Mouse (Mus musculus): ENCODE data around the gene Stfa2.
"Not testable (repeated sequence)": the region's sequence is repeated elsewhere in the genome, so short reads cannot be mapped to it uniquely, and the experiment has no call there.

Stfa2 gene

DNA sequence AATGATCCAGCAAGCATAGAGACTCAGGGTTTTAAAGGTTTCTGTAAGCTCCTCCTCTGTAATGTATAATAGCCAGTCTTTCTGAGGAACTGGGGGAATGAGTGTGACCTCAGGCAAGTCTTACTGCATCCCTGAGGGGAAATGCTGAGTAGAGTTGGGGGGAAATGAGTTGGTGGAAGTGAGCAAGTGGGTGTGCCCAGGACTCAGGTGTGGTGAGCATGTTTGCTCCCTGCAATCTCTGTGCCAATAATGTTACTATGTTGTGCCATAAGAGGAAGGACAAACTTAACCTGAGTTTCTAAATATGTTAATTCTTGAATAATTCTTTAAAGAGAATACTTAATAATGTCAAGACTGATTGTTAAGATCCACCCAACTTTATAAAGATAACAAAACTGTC is at the start of gene Stfa2:
Stfa2 (minus strand) TSS at position 101 of the 400 bp plus-strand sequence.
- no peak for DNase-seq (ENCODE audit: low spot score)

- DNase-seq (ENCODE audit: low spot score), result no peak
These were observed 47.1 kb upstream of the Stfa2 start, which contains the start of gene Stfa3 for GRCm38 (mm10) chr16:36455342-36455802. Stfa3 (minus strand) TSS chr16:36455392.

GRCm38 (mm10) chr16:36420979-36421378 is 12.7 kb upstream of the Stfa2 start:
- not testable (repeated sequence) for DNase-seq (ENCODE audit: low spot score)

- DNase-seq (ENCODE audit: low spot score), result no peak
These were observed 19.2 kb downstream of the Stfa2 start for GRCm38 (mm10) chr16:36389060-36389459.

GRCm38 (mm10) chr16:36367648-36368047 is 40.6 kb downstream of the Stfa2 start, which contains the start of gene BC100530:
BC100530 (minus strand) TSS chr16:36367748.
- DNase-seq (ENCODE audit: low spot score), result not testable (repeated sequence)

Data from ovary, postnatal 10 days (tissue).